Mouse (Mus musculus) stomach, postnatal 0 days (tissue): ENCODE measurements around the gene Pkib.

Experiments
- CTCF ChIP-seq: IDR thresholded peaks from 2 replicates; pipeline ENCODE4 v1.5.1; 2016; ENCODE audit warnings: antibody characterized with exemption, low read depth, mild to moderate bottlenecking, moderate library complexity
- EP300 ChIP-seq: optimal IDR thresholded peaks from 2 replicates; pipeline ENCODE3; 2016; ENCODE audit warnings: antibody characterized with exemption

- no peak for TF ChIP-seq CTCF
- TF ChIP-seq EP300 = no peak
Measured at GRCm38 (mm10) chr10:57630557-57630956, 1.2 kb upstream of the Pkib start.
